Mouse (Mus musculus): ENCODE measurements around the gene Haus5.

The Haus5 gene

GRCm38 (mm10) chr7:30625530-30626384 is 39.0 kb downstream of the Haus5 start, which contains the start of gene Cox6b1:
TSS of gene Cox6b1 (minus strand) at chr7:30626151.
- DNase-seq (ENCODE audit: low spot score in 2 of 2), result peak; percentile 76 to 84

- DNase-seq (ENCODE audit: low spot score in 2 of 2), result no peak
These were observed 45.6 kb downstream of the Haus5 start for GRCm38 (mm10) chr7:30619202-30619601.

GRCm38 (mm10) chr7:30618658-30619057 is 46.1 kb downstream of the Haus5 start:
- no peak for DNase-seq (ENCODE audit: low spot score in 2 of 2)

GRCm38 (mm10) chr7:30615049-30615760 is 49.6 kb downstream of the Haus5 start:
- DNase-seq (ENCODE audit: low spot score in 2 of 2), result no peak

- DNase-seq (ENCODE audit: low spot score in 2 of 2), result no peak
These were observed 50.3 kb downstream of the Haus5 start for GRCm38 (mm10) chr7:30614454-30614853.

- peak in 1 of 2 experiments; percentile 29 for DNase-seq (ENCODE audit: low spot score in 2 of 2)
These were observed 51.2 kb downstream of the Haus5 start for GRCm38 (mm10) chr7:30613529-30614112.

- DNase-seq (ENCODE audit: low spot score in 2 of 2), result no peak
These were observed 52.0 kb downstream of the Haus5 start, which contains the start of gene Upk1a for GRCm38 (mm10) chr7:30612654-30613402. TSS of gene Upk1a (minus strand) at chr7:30612847.

GRCm38 (mm10) chr7:30610043-30610442 is 54.8 kb downstream of the Haus5 start:
- no peak for DNase-seq (ENCODE audit: low spot score in 2 of 2)

GRCm38 (mm10) chr7:30608476-30608875 is 56.3 kb downstream of the Haus5 start:
- no peak for DNase-seq (ENCODE audit: low spot score in 2 of 2)

- no peak for DNase-seq (ENCODE audit: low spot score in 2 of 2)
These were observed 57.0 kb downstream of the Haus5 start for GRCm38 (mm10) chr7:30607706-30608309.

- DNase-seq (ENCODE audit: low spot score in 2 of 2), result no peak
These were observed 59.9 kb downstream of the Haus5 start for GRCm38 (mm10) chr7:30604944-30605343.

GRCm38 (mm10) chr7:30604424-30604823 is 60.4 kb downstream of the Haus5 start:
- no peak for DNase-seq (ENCODE audit: low spot score in 2 of 2)
